Mouse (Mus musculus): Measurements from ENCODE around the gene Schip1.

DNA sequence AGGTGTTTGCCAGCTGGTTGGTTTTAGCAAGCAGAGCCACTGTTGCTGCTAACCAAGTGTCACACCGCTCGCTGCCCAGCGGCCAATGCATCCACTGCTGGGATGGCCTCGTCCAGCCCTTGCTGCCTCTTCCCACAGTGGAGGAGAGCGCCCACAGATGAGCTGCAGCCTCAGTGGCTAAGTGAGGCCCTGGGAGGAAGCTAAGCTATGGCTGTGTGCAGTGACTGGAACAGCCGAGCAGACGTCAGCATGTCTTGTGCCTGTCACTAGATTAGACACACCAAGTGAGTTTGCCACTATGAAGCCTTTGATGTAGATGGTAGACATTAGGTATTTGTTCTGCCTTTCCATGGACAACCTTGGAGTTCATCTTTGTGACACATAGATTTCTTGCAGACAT lies 480.2 kb downstream of the Schip1 start:
- TF ChIP-seq POLR2A (IDR thresholded peaks at IDR 0.05; ENCODE audit: borderline replicate concordance, extremely low read depth, low read depth, low read length) (no peak), CTCF (IDR thresholded peaks at IDR 0.05; ENCODE audit: insufficient read depth, low read length) (no peak)

All from lung, adult 2 months (tissue).